Mouse (Mus musculus) gastrocnemius, postnatal 14 days (tissue): Measurements from ENCODE around the gene Gm11937. TPM values are rescaled to one million over a fixed set of nuclear protein-coding genes. Genes with fewer than 3 reads are reported as not detected.

Experiments
- DNase-seq: peaks from one replicate; pipeline ENCODE4 v3.0.0; 2021; ENCODE audit warnings: mixed read lengths
- intact Hi-C: fragments of 180-260 bp; cut with DNase I; formaldehyde crosslinking; loops from one replicate; pipeline ENCODE4 v1.15.1; 2025; ENCODE audit warnings: low total_unique reads
- total RNA-seq, 2 experiments: library from RNA; stranded (reverse); gene quantifications; 2 replicates each; pipeline ENCODE4 v1.2.3; 2021

Gm11937 gene
- total RNA-seq, 2 experiments from 2014 or later: not detected

DNA sequence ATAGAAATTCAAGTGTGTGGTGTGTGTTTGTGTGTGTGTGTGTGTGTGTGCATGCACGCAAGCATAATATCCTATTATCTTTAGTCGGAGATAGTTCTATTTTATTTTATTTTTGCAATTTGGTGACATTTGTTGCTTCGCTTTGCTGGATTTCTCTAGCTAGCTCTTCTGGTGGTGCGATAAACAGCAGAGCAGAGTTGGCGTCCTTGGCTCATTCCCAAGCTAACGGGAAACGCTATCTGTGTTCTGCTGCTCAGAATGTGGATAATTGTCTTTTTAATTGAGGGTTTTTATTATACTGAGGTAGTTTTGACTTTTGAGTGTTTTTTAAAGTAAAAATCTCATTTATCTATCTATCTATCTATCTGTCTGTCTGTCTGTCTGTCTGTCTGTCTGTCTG is 24.9 kb downstream of the Gm11937 start:
- intact Hi-C loops: no loop called here
- DNase-seq: no peak

DNA sequence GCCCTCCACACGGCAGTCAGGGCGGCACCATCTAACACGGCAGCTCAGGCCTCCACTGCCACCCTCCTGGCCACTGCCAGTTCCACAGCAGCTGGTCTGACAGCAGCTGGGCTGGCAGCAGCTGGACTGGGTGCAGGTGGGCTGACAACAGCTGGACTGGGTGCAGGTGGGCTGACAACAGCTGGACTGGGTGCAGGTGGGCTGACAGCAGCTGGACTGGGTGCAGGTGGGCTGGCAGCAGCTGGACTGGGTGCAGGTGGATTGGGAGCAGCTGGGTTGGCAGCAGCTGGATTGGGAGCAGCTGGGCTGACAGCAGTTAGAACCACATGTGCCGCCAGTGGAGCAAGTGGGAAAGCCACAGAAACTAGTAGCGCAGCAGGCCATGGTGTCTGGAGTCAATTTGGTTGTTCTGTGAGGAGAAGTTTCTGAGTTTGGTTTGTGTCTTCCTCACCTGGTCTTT is 26.7 kb downstream of the Gm11937 start, which contains the start of gene Krtap1-4:
Gene Krtap1-4 (minus strand): TSS at position 410 of the 460 bp plus-strand sequence.
- no peak for DNase-seq
- intact Hi-C loops: no loop called here

DNA sequence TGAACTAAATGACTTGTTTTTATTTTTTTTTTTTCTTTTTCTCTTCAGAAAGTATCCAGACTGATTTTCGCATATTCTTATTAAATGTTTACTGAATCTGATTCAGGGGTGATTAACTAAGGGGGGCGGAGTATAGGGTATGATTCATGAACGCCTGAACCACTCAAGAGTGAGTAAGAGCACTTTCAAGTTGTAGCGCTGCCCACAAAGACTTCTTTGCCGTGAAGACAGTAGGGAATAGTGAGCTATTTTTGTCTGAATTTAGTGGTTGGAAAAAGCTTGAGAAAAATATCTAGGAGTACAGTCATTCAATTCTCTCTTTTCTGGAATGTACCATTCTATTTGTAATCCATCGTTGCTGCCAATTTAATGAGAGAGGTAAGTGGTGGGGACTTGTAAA is 28.4 kb downstream of the Gm11937 start:
- DNase-seq: no peak
- intact Hi-C loops: no loop called here

DNA sequence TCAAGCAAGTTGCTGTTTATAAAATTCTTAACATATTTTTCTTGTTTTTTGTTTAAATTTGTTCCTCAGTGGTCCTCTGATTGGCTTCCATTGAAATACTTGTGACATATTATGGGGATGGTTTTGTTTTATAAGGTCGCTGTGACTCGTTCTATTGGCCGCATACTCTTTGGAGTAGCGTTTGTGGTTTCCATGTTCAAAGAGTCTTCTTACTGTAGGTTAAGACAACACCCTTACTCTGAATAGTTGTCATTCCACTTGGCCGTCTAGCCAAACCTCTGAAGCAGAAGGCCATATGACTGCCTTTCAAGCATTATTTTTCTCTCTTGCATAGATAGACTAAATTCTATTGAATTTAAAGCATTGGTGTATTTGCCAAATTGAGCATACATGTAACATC is 28.9 kb downstream of the Gm11937 start:
- intact Hi-C loops: no loop called here
- no peak for DNase-seq

DNA sequence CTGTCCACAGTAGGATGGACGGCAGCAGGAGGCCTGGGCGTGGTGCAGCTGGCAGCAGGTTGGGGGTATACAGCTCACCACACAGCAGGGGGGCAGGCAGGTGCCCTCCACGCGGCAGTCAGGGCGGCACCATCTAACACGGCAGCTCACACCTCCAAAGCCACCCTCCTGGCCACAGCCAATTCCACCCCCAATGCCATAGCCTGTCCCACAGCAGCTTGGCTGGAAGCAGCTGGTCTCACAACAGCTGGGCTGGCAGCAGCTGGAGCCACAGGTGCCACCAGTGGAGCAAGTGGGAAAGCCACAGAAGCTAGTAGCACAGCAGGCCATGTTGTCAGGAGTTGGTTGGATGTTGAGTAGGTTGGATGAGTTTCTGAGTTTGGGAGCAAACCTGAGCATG is 29.4 kb downstream of the Gm11937 start, which contains the start of gene Krtap1-5:
Gene Krtap1-5 (minus strand): TSS at position 381 of the 400 bp plus-strand sequence.
- intact Hi-C loops: no loop called here

DNA sequence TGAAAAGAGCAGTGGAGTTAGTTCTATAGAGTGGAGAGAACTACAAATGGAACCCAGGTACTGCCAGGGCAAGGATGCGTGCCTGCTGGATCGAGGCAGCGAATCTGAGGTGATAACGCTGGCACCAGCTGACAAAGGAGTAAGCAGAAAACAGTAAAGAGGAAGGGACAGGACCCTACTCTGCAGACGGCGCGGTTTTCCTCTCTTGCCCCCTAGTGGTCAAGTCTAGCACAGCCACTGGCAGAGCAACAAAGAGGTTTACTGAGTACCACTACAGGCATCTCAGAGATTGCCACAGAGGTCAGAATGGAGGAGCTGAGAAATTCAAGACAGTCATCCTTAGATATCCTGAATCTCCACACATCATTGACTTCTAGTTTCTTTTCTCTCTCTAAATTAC is 35.9 kb downstream of the Gm11937 start:
- intact Hi-C loops: no loop called here
- DNase-seq: peak; percentile 52

More for the DNA sequence above, 29.4 kb downstream of the Gm11937 start, which contains the start of gene Krtap1-5:
- no peak for DNase-seq

DNA sequence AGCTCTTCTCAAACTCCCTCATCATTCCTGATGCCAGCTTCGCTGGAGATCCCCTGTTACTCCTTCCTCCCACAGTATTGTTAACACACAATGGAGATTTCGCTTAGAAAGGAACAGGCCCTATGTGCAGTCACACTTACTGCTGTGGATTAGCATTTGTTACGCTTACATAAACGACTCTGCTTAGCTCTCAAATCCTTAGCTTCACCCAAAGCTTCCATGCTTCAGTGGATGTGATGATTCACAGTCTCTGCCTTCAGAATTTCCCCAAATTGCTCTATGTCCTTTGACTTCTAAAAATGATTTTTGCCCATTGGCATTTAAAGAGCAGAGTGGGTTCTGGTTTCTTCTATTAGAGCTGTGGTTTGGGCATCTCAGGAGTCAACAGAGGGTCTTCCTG is 36.8 kb downstream of the Gm11937 start:
- intact Hi-C loops: no loop called here

DNA sequence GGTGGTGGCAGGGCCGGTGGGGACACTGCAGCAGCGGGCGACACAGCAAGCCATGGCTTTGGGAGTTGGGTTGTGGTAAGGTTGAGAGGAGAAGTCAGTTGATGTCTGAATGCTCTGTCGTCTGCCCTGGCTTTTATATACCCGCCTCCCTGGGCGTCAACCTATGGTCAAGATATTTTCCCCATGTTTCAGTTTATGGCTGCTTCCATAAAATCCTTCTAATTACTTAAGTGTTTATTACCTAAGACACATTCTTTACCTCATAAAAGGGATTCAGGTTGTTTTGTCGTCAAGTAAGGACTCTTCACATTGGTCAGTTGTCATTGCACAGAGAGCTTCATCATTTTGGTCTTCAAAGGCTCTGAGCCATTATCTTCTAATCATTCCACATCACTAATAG is 43.5 kb downstream of the Gm11937 start, which contains the start of gene Krtap3-1:
Gene Krtap3-1 (minus strand): TSS at position 101 of the 400 bp plus-strand sequence.
- DNase-seq: no peak
- intact Hi-C loops: no loop called here

More for the DNA sequence above, 36.8 kb downstream of the Gm11937 start:
- no peak for DNase-seq

DNA sequence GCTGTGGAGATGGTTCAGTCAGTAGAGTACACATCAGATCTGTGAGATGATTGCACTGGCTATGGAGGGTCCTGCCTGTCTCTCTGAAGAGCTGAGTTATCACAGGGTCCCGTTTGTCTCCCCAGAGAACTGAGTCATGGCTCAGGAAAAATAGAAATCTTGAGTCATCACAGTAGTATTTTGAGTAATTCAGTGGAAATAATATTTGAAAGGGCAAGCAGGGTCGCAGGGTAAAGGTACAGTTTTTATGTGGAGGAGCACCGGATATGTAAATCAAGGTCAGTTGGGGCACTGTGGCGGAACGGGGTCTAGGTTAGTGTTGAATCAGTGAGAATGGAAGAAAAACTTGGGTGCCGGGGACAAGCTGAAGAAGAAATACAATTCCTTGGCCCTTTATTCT is 47.4 kb downstream of the Gm11937 start:
- DNase-seq: no peak
- intact Hi-C loops: no loop called here

Other genes starting within 250 kb of the Gm11937 start
- gene Krt28, start 235.3 kb downstream of the Gm11937 start, total RNA-seq: not detected
- gene Krt10, start 220.8 kb downstream of the Gm11937 start, total RNA-seq: 1 to 10 TPM; 4.5 to 5.7 TPM
- not detected for gene Krt12, start 187.9 kb downstream of the Gm11937 start, total RNA-seq
- gene Krt20, start 172.0 kb downstream of the Gm11937 start, total RNA-seq: under 1 TPM; 0.27 TPM
- gene Krt23, start 117.1 kb downstream of the Gm11937 start, total RNA-seq: not detected
- not detected for gene Krt39, start 88.9 kb downstream of the Gm11937 start, total RNA-seq
- gene Krt40, start 67.0 kb downstream of the Gm11937 start, total RNA-seq: not detected
- gene Krtap3-3, start 59.3 kb downstream of the Gm11937 start, total RNA-seq: not detected
- gene Krtap3-2, start 53.3 kb downstream of the Gm11937 start, total RNA-seq: not detected
- gene Gm11939, start 50.7 kb downstream of the Gm11937 start, total RNA-seq: not detected
- gene Krtap3-1, start 43.6 kb downstream of the Gm11937 start, total RNA-seq: not detected
- not detected for gene Krtap1-5, start 29.2 kb downstream of the Gm11937 start, total RNA-seq
- gene Krtap1-4, start 26.5 kb downstream of the Gm11937 start, total RNA-seq: not detected
- not detected for gene Krtap1-3, start 18.9 kb downstream of the Gm11937 start, total RNA-seq
- not detected for gene Krtap9-3, start 12.1 kb downstream of the Gm11937 start, total RNA-seq
- not detected for gene Gm11938, start 6.9 kb downstream of the Gm11937 start, total RNA-seq
- not detected for gene Krtap2-4, start 4.7 kb upstream of the Gm11937 start, total RNA-seq
- gene Gm11562, start 10.2 kb upstream of the Gm11937 start, total RNA-seq: not detected
- not detected for gene Krtap4-1, start 18.0 kb upstream of the Gm11937 start, total RNA-seq
- gene Krtap4-2, start 24.9 kb upstream of the Gm11937 start, total RNA-seq: not detected
- gene Krtap4-7, start 33.9 kb upstream of the Gm11937 start, total RNA-seq: not detected
- gene Gm11555, start 40.0 kb upstream of the Gm11937 start, total RNA-seq: not detected
- not detected for gene Gm11563, start 48.8 kb upstream of the Gm11937 start, total RNA-seq
- gene Krtap4-6, start 55.8 kb upstream of the Gm11937 start, total RNA-seq: not detected
- gene Gm14190, start 80.6 kb upstream of the Gm11937 start, total RNA-seq: not detected
- gene Gm14180, start 124.1 kb upstream of the Gm11937 start, total RNA-seq: not detected
- not detected for gene Gm11595, start 162.7 kb upstream of the Gm11937 start, total RNA-seq
- gene Krtap4-8, start 170.5 kb upstream of the Gm11937 start, total RNA-seq: not detected
- not detected for gene Krtap4-9, start 175.0 kb upstream of the Gm11937 start, total RNA-seq
- gene Gm11596, start 183.3 kb upstream of the Gm11937 start, total RNA-seq: not detected
- gene Gm11569, start 188.7 kb upstream of the Gm11937 start, total RNA-seq: not detected
- gene Gm11554, start 194.3 kb upstream of the Gm11937 start, total RNA-seq: not detected
- gene Krtap4-13, start 199.7 kb upstream of the Gm11937 start, total RNA-seq: not detected
- gene Gm11564, start 205.5 kb upstream of the Gm11937 start, total RNA-seq: not detected
- gene 2300003K06Rik, start 227.9 kb upstream of the Gm11937 start, total RNA-seq: not detected
- not detected for gene Krtap4-16, start 241.4 kb upstream of the Gm11937 start, total RNA-seq
- not detected for gene Gm11568, start 247.7 kb upstream of the Gm11937 start, total RNA-seq